Mouse (Mus musculus): ENCODE data around the gene Acp4. TPM values are rescaled to one million over a fixed set of nuclear protein-coding genes. Genes with fewer than 3 reads are reported as not detected.
"Not testable (repeated sequence)": the region's sequence is repeated elsewhere in the genome, so short reads cannot be mapped to it uniquely, and the experiment has no call there.

Gene Acp4
- polyA plus RNA-seq, 1 experiment from 2014 or later: not detected

GRCm38 (mm10) chr7:44254930-44255329, 2.2 kb downstream of the Acp4 start:
- no peak for DNase-seq (ENCODE audit: low spot score)
- H3K36me3 ChIP-seq: peaks cover 50% of the 10 kb centered on the region
- 83% methylated on average over 6 of the region's 6 CpGs for WGBS

GRCm38 (mm10) chr7:44253023-44253616, 4.1 kb downstream of the Acp4 start:
- no peak for DNase-seq (ENCODE audit: low spot score)
- Histone ChIP-seq H3K27ac (replicated peaks) (no peak overlapping the region), H3K36me3 (peaks cover 68% of the 10 kb centered on the region), H3K4me1 (peaks cover 15% of the 10 kb centered on the region), H3K9me3 (replicated peaks) (no peaks in the 10 kb centered on the region), H3K4me3 (peak overlapping the region; percentile 0; the same call in 1 of the 2 replicates), H3K27me3 (ENCODE audit: low read depth, poor library complexity, severe bottlenecking) (no peaks in the 10 kb centered on the region)
- WGBS: 72% methylated on average over 15 of the region's 15 CpGs

More at GRCm38 (mm10) chr7:44254930-44255329, 2.2 kb downstream of the Acp4 start:
- Histone ChIP-seq H3K4me1 (peaks cover 2% of the 10 kb centered on the region; the same call in 1 of the 2 replicates), H3K9me3 (replicated peaks) (no peaks in the 10 kb centered on the region), H3K4me3 (no peak overlapping the region), H3K27ac (replicated peaks) (no peak overlapping the region), H3K27me3 (ENCODE audit: low read depth, poor library complexity, severe bottlenecking) (no peaks in the 10 kb centered on the region)

- WGBS: 92% methylated on average over 17 of the region's 17 CpGs
- DNase-seq (ENCODE audit: low spot score); H3K27me3 ChIP-seq (ENCODE audit: low read depth, poor library complexity, severe bottlenecking); H3K4me3 ChIP-seq; H3K9me3 ChIP-seq (replicated peaks); H3K27ac ChIP-seq (replicated peaks): not testable (repeated sequence)
- Histone ChIP-seq H3K4me1 (peaks cover 21% of the 10 kb centered on the region), H3K36me3 (peaks cover 73% of the 10 kb centered on the region)
Observed at GRCm38 (mm10) chr7:44250732-44251275, 6.4 kb downstream of the Acp4 start.

- 91% methylated on average over 4 of the region's 4 CpGs for WGBS
- Histone ChIP-seq H3K4me3 (0 out of 2 replicates have a peak overlapping the region, but pooled peaks have one; percentile 73), H3K27me3 (ENCODE audit: low read depth, poor library complexity, severe bottlenecking) (no peaks in the 10 kb centered on the region), H3K9me3 (replicated peaks) (no peaks in the 10 kb centered on the region), H3K36me3 (peaks cover 65% of the 10 kb centered on the region), H3K4me1 (peaks cover 30% of the 10 kb centered on the region), H3K27ac (replicated peaks) (no peak overlapping the region)
- DNase-seq (ENCODE audit: low spot score): no peak
Observed at GRCm38 (mm10) chr7:44249248-44249647, 7.9 kb downstream of the Acp4 start.

GRCm38 (mm10) chr7:44247971-44248370, 9.2 kb downstream of the Acp4 start:
- Histone ChIP-seq H3K27me3 (ENCODE audit: low read depth, poor library complexity, severe bottlenecking) (no peaks in the 10 kb centered on the region), H3K4me3 (peak overlapping the region; percentile 73), H3K9me3 (replicated peaks) (no peaks in the 10 kb centered on the region), H3K27ac (replicated peaks) (no peak overlapping the region), H3K4me1 (peaks cover 30% of the 10 kb centered on the region), H3K36me3 (peaks cover 53% of the 10 kb centered on the region)
- DNase-seq (ENCODE audit: low spot score): no peak
- WGBS: 92% methylated on average over 2 of the region's 2 CpGs

GRCm38 (mm10) chr7:44246984-44247470, 10.2 kb downstream of the Acp4 start:
- WGBS: under 1% methylated on average over 23 of the region's 23 CpGs
- peaks cover 43% of the 10 kb centered on the region for H3K36me3 ChIP-seq
- no peaks in the 10 kb centered on the region for H3K9me3 ChIP-seq (replicated peaks)
- H3K27ac ChIP-seq (replicated peaks): peak overlapping the region; percentile 95
- peak overlapping the region; percentile 73 for H3K4me3 ChIP-seq
- H3K4me1 ChIP-seq: peaks cover 30% of the 10 kb centered on the region
- H3K27me3 ChIP-seq (ENCODE audit: low read depth, poor library complexity, severe bottlenecking): no peaks in the 10 kb centered on the region
- DNase-seq (ENCODE audit: low spot score): no peak

GRCm38 (mm10) chr7:44246055-44246983, 10.9 kb downstream of the Acp4 start, which contains the start of the genes 1700028J19Rik and 2410002F23Rik:
TSS of gene 1700028J19Rik (minus strand) at chr7:44246695.
TSS of gene 2410002F23Rik (plus strand) at chr7:44246722.
- peak; percentile 91 for DNase-seq (ENCODE audit: low spot score)
- WGBS: under 1% methylated on average over 62 of the region's 62 CpGs
- H3K36me3 ChIP-seq: peaks cover 36% of the 10 kb centered on the region

GRCm38 (mm10) chr7:44244080-44244479, 13.1 kb downstream of the Acp4 start:
- DNase-seq (ENCODE audit: low spot score): no peak
- no peak overlapping the region for H3K4me3 ChIP-seq
- H3K27me3 ChIP-seq (ENCODE audit: low read depth, poor library complexity, severe bottlenecking): no peaks in the 10 kb centered on the region
- H3K9me3 ChIP-seq (replicated peaks): no peaks in the 10 kb centered on the region; the same call in 1 of the 2 replicates
- peaks cover 19% of the 10 kb centered on the region for H3K4me1 ChIP-seq
- H3K36me3 ChIP-seq: peaks cover 14% of the 10 kb centered on the region
- 18% methylated on average over 1 of the region's 1 CpGs for WGBS
- no peak overlapping the region for H3K27ac ChIP-seq (replicated peaks)

More at GRCm38 (mm10) chr7:44246055-44246983, 10.9 kb downstream of the Acp4 start, which contains the start of the genes 1700028J19Rik and 2410002F23Rik:
- H3K27me3 ChIP-seq (ENCODE audit: low read depth, poor library complexity, severe bottlenecking): no peaks in the 10 kb centered on the region
- peak within 1 kb of the TSS; percentile 95 for H3K27ac ChIP-seq (replicated peaks)
- no peaks in the 10 kb centered on the region for H3K9me3 ChIP-seq (replicated peaks)
- H3K4me1 ChIP-seq: peaks cover 30% of the 10 kb centered on the region
- peak within 1 kb of the TSS; percentile 73 for H3K4me3 ChIP-seq

GRCm38 (mm10) chr7:44241163-44241562, 16.0 kb downstream of the Acp4 start:
- no peak overlapping the region for H3K4me3 ChIP-seq
- no peaks in the 10 kb centered on the region; the same call in 1 of the 2 replicates for H3K9me3 ChIP-seq (replicated peaks)
- H3K27ac ChIP-seq (replicated peaks): no peak overlapping the region
- H3K27me3 ChIP-seq (ENCODE audit: low read depth, poor library complexity, severe bottlenecking): no peaks in the 10 kb centered on the region
- WGBS: 82% methylated on average over 2 of the region's 2 CpGs
- DNase-seq (ENCODE audit: low spot score): no peak
- no peaks in the 10 kb centered on the region for H3K36me3 ChIP-seq
- peaks cover 10% of the 10 kb centered on the region for H3K4me1 ChIP-seq

- 61% methylated on average over 1 of the region's 1 CpGs for whole genome bisulfite sequencing
- DNase-seq (ENCODE audit: low spot score): no peak
- Histone ChIP-seq H3K9me3 (replicated peaks) (no peaks in the 10 kb centered on the region; the same call in 1 of the 2 replicates), H3K4me1 (peaks cover 8% of the 10 kb centered on the region), H3K36me3 (no peaks in the 10 kb centered on the region), H3K27ac (replicated peaks) (no peak overlapping the region), H3K4me3 (no peak overlapping the region), H3K27me3 (ENCODE audit: low read depth, poor library complexity, severe bottlenecking) (no peaks in the 10 kb centered on the region)
Observed at GRCm38 (mm10) chr7:44240712-44241111, 16.5 kb downstream of the Acp4 start.

GRCm38 (mm10) chr7:44239913-44240312, 17.3 kb downstream of the Acp4 start:
- H3K4me1 ChIP-seq: no peaks in the 10 kb centered on the region
- no peaks in the 10 kb centered on the region for H3K27me3 ChIP-seq (ENCODE audit: low read depth, poor library complexity, severe bottlenecking)
- H3K36me3 ChIP-seq: no peaks in the 10 kb centered on the region
- no peak overlapping the region for H3K27ac ChIP-seq (replicated peaks)
- no peak for DNase-seq (ENCODE audit: low spot score)
- H3K9me3 ChIP-seq (replicated peaks): no peaks in the 10 kb centered on the region; the same call in 1 of the 2 replicates
- 58% methylated on average over 2 of the region's 2 CpGs for WGBS
- H3K4me3 ChIP-seq: no peak overlapping the region

- no peaks in the 10 kb centered on the region for H3K27me3 ChIP-seq (ENCODE audit: low read depth, poor library complexity, severe bottlenecking)
- H3K27ac ChIP-seq (replicated peaks): no peak within 1 kb of the TSS
- H3K36me3 ChIP-seq: no peaks in the 10 kb centered on the region
- WGBS: 77% methylated on average over 3 of the region's 3 CpGs
- H3K9me3 ChIP-seq (replicated peaks): no peaks in the 10 kb centered on the region; the same call in 1 of the 2 replicates
- no peak within 1 kb of the TSS for H3K4me3 ChIP-seq
- no peaks in the 10 kb centered on the region for H3K4me1 ChIP-seq
- DNase-seq (ENCODE audit: low spot score): no peak
Observed at GRCm38 (mm10) chr7:44235909-44236308, 21.3 kb downstream of the Acp4 start, which contains the start of gene Gm36864. TSS of gene Gm36864 (plus strand) at chr7:44236177.
